Mouse (Mus musculus) neural tube, embryonic 10.5 days (tissue): ENCODE measurements around the gene Grb14.

Source experiments
- DNase-seq: peaks from one replicate; pipeline ENCODE4 v3.0.0-alpha.2; 2017; ENCODE audit warnings: low spot score; ENCODE audit errors: extremely low spot score

Grb14 gene

GRCm38 (mm10) chr2:64974549-64974948, 50.2 kb downstream of the Grb14 start:
- DNase-seq, result no peak

GRCm38 (mm10) chr2:64973819-64974441, 50.9 kb downstream of the Grb14 start:
- no peak for DNase-seq

GRCm38 (mm10) chr2:64973125-64973524, 51.7 kb downstream of the Grb14 start:
- no peak for DNase-seq

GRCm38 (mm10) chr2:64971828-64972227, 53.0 kb downstream of the Grb14 start:
- no peak for DNase-seq

GRCm38 (mm10) chr2:64970992-64971391, 53.8 kb downstream of the Grb14 start:
- no peak for DNase-seq

- no peak for DNase-seq
Observed at GRCm38 (mm10) chr2:64966893-64967444, 57.8 kb downstream of the Grb14 start.

GRCm38 (mm10) chr2:64966323-64966722, 58.5 kb downstream of the Grb14 start:
- DNase-seq, result no peak

GRCm38 (mm10) chr2:64965227-64965864, 59.4 kb downstream of the Grb14 start:
- no peak for DNase-seq

- no peak for DNase-seq
Observed at GRCm38 (mm10) chr2:64962196-64962595, 62.6 kb downstream of the Grb14 start.

GRCm38 (mm10) chr2:64961381-64961780, 63.4 kb downstream of the Grb14 start:
- no peak for DNase-seq

- DNase-seq, result no peak
Observed at GRCm38 (mm10) chr2:64959657-64960056, 65.1 kb downstream of the Grb14 start.

GRCm38 (mm10) chr2:64955441-64955840, 69.3 kb downstream of the Grb14 start:
- no peak for DNase-seq

- no peak for DNase-seq
Observed at GRCm38 (mm10) chr2:64949210-64949609, 75.6 kb downstream of the Grb14 start.

GRCm38 (mm10) chr2:64948418-64949169, 76.2 kb downstream of the Grb14 start:
- peak; percentile 29 for DNase-seq

GRCm38 (mm10) chr2:64947484-64947883, 77.3 kb downstream of the Grb14 start:
- no peak for DNase-seq

GRCm38 (mm10) chr2:64920879-64921278, 103.9 kb downstream of the Grb14 start:
- DNase-seq, result no peak

GRCm38 (mm10) chr2:64915448-64915847, 109.3 kb downstream of the Grb14 start:
- DNase-seq, result no peak

- DNase-seq, result no peak
Observed at GRCm38 (mm10) chr2:64904877-64905276, 119.9 kb downstream of the Grb14 start.

GRCm38 (mm10) chr2:64897844-64898243, 126.9 kb downstream of the Grb14 start:
- no peak for DNase-seq

- no peak for DNase-seq
Observed at GRCm38 (mm10) chr2:64893233-64893632, 131.6 kb downstream of the Grb14 start.

- DNase-seq, result no peak
Observed at GRCm38 (mm10) chr2:64887098-64887757, 137.6 kb downstream of the Grb14 start.

GRCm38 (mm10) chr2:64885696-64886095, 139.1 kb downstream of the Grb14 start:
- DNase-seq, result no peak
